ENCODE assay signal across 20 mouse cellular contexts in the genomic region with DNA sequence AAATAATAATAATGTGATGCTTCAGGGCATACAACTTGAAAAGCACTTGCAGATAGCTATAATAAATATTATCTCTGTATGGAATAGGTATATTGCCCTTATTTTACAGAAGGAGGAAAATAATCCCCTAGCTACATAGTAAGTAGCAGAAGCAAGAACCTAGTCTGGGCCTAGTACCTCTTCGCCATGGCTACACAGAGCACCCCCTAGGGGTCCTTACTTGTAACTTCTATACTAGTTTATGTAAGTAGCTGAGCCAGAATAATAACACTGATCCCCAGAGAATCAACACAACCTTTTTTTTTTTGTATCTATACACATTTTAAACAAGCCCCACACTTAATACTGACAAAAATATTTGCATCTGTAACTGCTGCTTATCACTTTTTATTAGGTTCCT. TPM values are rescaled to one million over a fixed set of nuclear protein-coding genes. Genes with fewer than 3 reads are reported as not detected.
DNase-seq lines count a peak whose midpoint lies in the region; ATAC-seq and TF ChIP-seq lines count a peak whose summit lies in the region.
"Had no signal": no experiment of that assay in that cellular context is flagged by ENCODE, and none has a peak within 500 bp of the region (broad histone marks: within the 10 kb centered on the region; RNA-seq: fewer than 3 reads in every experiment).

No protein-coding gene starts in this region.

- no peaks in the 10 kb centered on the region for H3K4me1 ChIP-seq in heart, postnatal 0 days (ENCODE audit: control insufficient read depth, insufficient read depth)
- peaks cover under 1% of the 10 kb centered on the region; the same call in 1 of the 2 replicates for H3K4me1 ChIP-seq in heart, embryonic 10.5 days
- H3K4me1 ChIP-seq: forebrain, embryonic 13.5 days; hindbrain, embryonic 13.5 days; intestine, embryonic 15.5 days; midbrain, embryonic 10.5 days; neural tube, embryonic 13.5 days; stomach, embryonic 15.5 days had no signal

- no peaks in the 10 kb centered on the region for H3K36me3 ChIP-seq in heart, postnatal 0 days (replicated peaks; ENCODE audit: control insufficient read depth, insufficient read depth, low read length)
- H3K36me3 ChIP-seq in heart, embryonic 10.5 days: no peaks in the 10 kb centered on the region
- H3K36me3 ChIP-seq: hindbrain, embryonic 13.5 days; intestine, embryonic 15.5 days; liver, embryonic 13.5 days; midbrain, embryonic 10.5 days; neural tube, embryonic 13.5 days; stomach, embryonic 15.5 days had no signal

- no peak overlapping the region for H3K9ac ChIP-seq in heart, postnatal 0 days (replicated peaks; ENCODE audit: low read depth, low read length)
- H3K9ac ChIP-seq: forebrain, embryonic 13.5 days; hindbrain, embryonic 13.5 days; intestine, embryonic 15.5 days; liver, embryonic 13.5 days; neural tube, embryonic 13.5 days; stomach, embryonic 15.5 days had no signal

- TF ChIP-seq EP300 in heart, postnatal 0 days (IDR thresholded peaks at IDR 0.05; ENCODE audit: low read depth): no peak

- H3K4me3 ChIP-seq in heart, postnatal 0 days (ENCODE audit: low read depth, low read length): no peak overlapping the region
- no peak overlapping the region for H3K4me3 ChIP-seq in heart, embryonic 10.5 days
- H3K4me3 ChIP-seq: forebrain, embryonic 13.5 days; hindbrain, embryonic 13.5 days; intestine, embryonic 15.5 days; liver, embryonic 13.5 days; midbrain, embryonic 10.5 days; neural tube, embryonic 13.5 days; stomach, embryonic 15.5 days had no signal

- no peak for DNase-seq in heart, postnatal 0 days (ENCODE audit: low spot score)
- DNase-seq in heart, embryonic 10.5 days (ENCODE audit: low spot score): no peak
- DNase-seq in A20 (ENCODE audit: low read depth, low spot score) (peak; percentile 26), R1 (ENCODE audit: low read depth, low spot score) (peak; percentile 29)
- no peak for DNase-seq in lung, postnatal 36 days
- DNase-seq in spleen, postnatal 4 days (ENCODE audit: low spot score in 2 of 2): no peak
- DNase-seq: cerebellum, postnatal 10 days; embryo, embryonic 11 days; heart, adult 18-20 months; liver, embryonic 13.5 days; lung, postnatal 10 days; right cerebral cortex, adult 18-20 months had no signal

- no peak overlapping the region for H3K4me2 ChIP-seq in heart, postnatal 0 days (ENCODE audit: low read depth, low read length)
- H3K4me2 ChIP-seq: forebrain, embryonic 13.5 days; hindbrain, embryonic 13.5 days; intestine, embryonic 15.5 days; liver, embryonic 13.5 days; neural tube, embryonic 13.5 days; stomach, embryonic 15.5 days had no signal

- H3K27me3 ChIP-seq in heart, postnatal 0 days (ENCODE audit: control insufficient read depth, insufficient read depth, low read length): no peaks in the 10 kb centered on the region
- no peaks in the 10 kb centered on the region for H3K27me3 ChIP-seq in heart, embryonic 10.5 days (ENCODE audit: insufficient read depth, poor library complexity, severe bottlenecking)
- H3K27me3 ChIP-seq: forebrain, embryonic 13.5 days; hindbrain, embryonic 13.5 days; intestine, embryonic 15.5 days; liver, embryonic 13.5 days; neural tube, embryonic 13.5 days; stomach, embryonic 15.5 days had no signal

- H3K27ac ChIP-seq in heart, postnatal 0 days (ENCODE audit: low read depth): no peak overlapping the region
- H3K27ac ChIP-seq in heart, embryonic 10.5 days: no peak overlapping the region
- H3K27ac ChIP-seq: forebrain, embryonic 13.5 days; hindbrain, embryonic 13.5 days; intestine, embryonic 15.5 days; liver, embryonic 13.5 days; midbrain, embryonic 10.5 days; neural tube, embryonic 13.5 days; stomach, embryonic 15.5 days had no signal

- no peaks in the 10 kb centered on the region for H3K9me3 ChIP-seq in heart, postnatal 0 days (replicated peaks; ENCODE audit: control insufficient read depth, low read length)
- H3K9me3 ChIP-seq in heart, embryonic 10.5 days: no peaks in the 10 kb centered on the region
- H3K9me3 ChIP-seq: forebrain, embryonic 13.5 days; hindbrain, embryonic 13.5 days; intestine, embryonic 15.5 days; liver, embryonic 13.5 days; midbrain, embryonic 10.5 days; neural tube, embryonic 13.5 days; stomach, embryonic 15.5 days had no signal

- peak; percentile 5; the same call in 1 of the 2 replicates for TF ChIP-seq CTCF in heart, postnatal 0 days (IDR thresholded peaks at IDR 0.05; ENCODE audit: low read depth)

- 44% methylated on average over 1 of the region's 1 CpGs for WGBS in heart, postnatal 0 days
- WGBS in heart, embryonic 10.5 days: 39% methylated on average over 1 of the region's 1 CpGs

- ATAC-seq in heart, postnatal 0 days (ENCODE audit: insufficient read depth, low read depth): no peak
- peak; percentile 86 for ATAC-seq in megakaryocyte progenitor cell, adult 5-6 weeks (replicated peaks; ENCODE audit: poor library complexity)
- ATAC-seq: forebrain, embryonic 13.5 days; intestine, embryonic 15.5 days; Patski had no signal

RNA-seq across cellular contexts. Expression of a gene that starts 55.6 kb away (rescaled TPM):
- 452 and 553 TPM in 2 replicates for total RNA-seq in heart, postnatal 0 days (2014; rRNA removed; ENCODE audit: low replicate concordance)
- polyA plus RNA-seq in heart, postnatal 0 days (2015; fragmentation: Nextera tagmentation; extraction: Ambion mirVana): 1,016 and 1,052 TPM in 2 replicates
- polyA plus RNA-seq in heart, embryonic 10.5 days (2016; fragmentation: Nextera tagmentation; extraction: Ambion mirVana): 439 and 487 TPM in 2 replicates
- 151 and 167 TPM in 2 replicates for total RNA-seq in megakaryocyte progenitor cell, adult 5-6 weeks (2015)
- 52.2 and 66.9 TPM in 2 replicates for total RNA-seq in megakaryocyte progenitor cell, adult 5-6 weeks (2017)

Comparison
In these comparisons a context has a peak if more than half of its experiments do, and no peak if none do; other contexts are left out.
1. DNase-seq: peak in A20 (single experiment) and R1 (single experiment); none in heart, postnatal 0 days (single experiment), heart, embryonic 10.5 days (single experiment), lung, postnatal 36 days (single experiment) and spleen, postnatal 4 days (0 of 2).